Mouse (Mus musculus) neural tube, embryonic 10.5 days (tissue): ENCODE results near the gene Maml3.

Experiments
- DNase-seq: peaks from one replicate; pipeline ENCODE4 v3.0.0-alpha.2; 2017; ENCODE audit warnings: low spot score; ENCODE audit errors: extremely low spot score

Gene Maml3

GRCm38 (mm10) chr3:52090230-52090873 lies 14.5 kb downstream of the Maml3 start:
- DNase-seq: no peak

DNA sequence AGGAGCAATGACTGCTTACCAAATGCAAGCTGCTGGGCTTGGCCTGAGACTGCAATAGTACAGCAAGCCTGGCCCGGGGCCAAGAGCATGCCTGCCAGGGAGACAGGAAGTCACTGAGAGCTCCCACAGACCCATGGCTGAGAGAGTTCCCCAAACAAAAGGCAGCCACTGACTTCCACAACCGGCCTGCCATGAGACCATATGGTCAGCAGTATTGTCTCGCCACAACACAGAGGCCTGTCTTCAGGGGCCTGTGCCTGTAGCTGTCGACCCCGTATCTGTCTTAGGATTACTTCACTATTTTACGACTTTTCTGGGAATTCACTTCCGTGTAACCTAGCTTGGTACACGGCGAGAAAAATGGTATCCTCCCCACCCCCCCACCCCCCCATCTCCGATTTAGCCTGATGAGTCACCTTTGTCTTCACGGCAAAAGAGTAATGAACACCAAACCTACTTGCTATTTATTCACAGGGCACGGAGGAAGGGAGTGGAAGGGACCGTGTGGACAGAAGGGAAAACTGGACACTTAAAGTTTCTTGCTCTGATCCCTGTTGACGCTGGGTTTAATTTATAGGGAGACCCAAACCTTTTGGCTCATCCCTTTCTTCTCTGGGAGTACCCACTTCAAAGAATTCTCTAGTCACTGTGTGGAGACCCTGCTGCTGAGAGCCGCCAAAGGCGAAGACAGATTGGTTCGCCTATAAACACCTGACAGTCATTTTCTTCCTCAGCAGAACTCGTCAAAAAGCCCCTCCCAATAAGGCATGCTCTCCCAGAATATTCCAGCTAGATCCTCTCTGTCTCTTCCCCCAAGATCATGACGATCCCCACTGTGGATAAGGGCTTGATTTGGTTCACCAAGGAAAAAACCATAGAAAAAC lies 16.2 kb downstream of the Maml3 start:
- peak; percentile 78 for DNase-seq

DNA sequence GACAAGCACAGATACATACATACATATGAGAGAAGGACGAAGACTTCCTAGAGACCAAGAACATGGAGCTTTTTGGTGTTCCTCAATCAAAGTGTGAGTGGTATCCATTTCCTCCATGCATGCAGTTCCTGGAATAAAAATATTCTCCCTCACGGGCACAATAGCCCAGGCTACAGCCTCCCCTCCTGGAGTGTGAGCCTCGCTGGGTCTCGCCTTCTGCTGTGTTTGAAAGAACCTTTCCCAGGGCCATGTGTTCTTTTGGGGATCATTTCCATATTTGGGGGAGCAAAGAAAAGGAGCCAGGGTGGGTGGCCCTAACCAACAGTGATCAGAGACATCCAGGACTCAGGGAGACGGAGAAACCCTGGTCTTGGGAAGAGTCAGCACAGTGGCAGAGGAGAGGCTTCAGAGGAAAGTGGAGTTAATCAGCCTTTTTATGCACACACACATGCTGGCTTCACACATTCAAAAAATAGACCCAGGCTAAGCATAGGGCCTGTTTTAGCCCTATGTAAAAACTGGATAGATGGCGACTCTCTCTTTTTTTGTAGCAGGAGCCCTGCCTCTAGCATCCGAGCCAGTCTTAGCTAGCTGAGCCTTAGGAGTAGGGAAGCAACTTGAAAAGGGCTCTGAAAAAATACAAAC lies 17.1 kb downstream of the Maml3 start:
- DNase-seq: no peak

GRCm38 (mm10) chr3:52078763-52079162 lies 26.1 kb downstream of the Maml3 start:
- DNase-seq: no peak

DNA sequence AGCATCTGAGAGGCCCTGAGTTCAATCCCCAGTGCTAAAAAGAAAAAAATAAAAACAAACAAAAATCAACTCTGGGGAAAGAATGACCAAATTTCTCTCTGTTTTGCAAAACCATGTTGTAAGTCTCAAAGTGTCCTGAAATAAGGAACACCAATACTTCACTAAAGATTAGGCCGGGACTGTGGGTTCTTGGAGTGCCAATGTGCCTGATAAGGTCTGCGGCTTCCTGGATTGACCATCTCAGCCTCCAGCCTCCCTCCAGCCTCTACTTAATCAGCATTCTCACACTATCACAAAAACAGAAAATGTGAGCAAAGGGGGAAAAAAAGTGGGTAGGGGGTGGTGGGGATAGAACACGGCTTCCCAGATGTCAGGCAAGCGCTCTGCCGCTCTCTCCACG lies 30.9 kb downstream of the Maml3 start:
- DNase-seq: no peak

- DNase-seq: no peak
Measured at GRCm38 (mm10) chr3:52071996-52072395, 32.9 kb downstream of the Maml3 start.

GRCm38 (mm10) chr3:52070163-52070478 lies 34.8 kb downstream of the Maml3 start:
- no peak for DNase-seq

DNA sequence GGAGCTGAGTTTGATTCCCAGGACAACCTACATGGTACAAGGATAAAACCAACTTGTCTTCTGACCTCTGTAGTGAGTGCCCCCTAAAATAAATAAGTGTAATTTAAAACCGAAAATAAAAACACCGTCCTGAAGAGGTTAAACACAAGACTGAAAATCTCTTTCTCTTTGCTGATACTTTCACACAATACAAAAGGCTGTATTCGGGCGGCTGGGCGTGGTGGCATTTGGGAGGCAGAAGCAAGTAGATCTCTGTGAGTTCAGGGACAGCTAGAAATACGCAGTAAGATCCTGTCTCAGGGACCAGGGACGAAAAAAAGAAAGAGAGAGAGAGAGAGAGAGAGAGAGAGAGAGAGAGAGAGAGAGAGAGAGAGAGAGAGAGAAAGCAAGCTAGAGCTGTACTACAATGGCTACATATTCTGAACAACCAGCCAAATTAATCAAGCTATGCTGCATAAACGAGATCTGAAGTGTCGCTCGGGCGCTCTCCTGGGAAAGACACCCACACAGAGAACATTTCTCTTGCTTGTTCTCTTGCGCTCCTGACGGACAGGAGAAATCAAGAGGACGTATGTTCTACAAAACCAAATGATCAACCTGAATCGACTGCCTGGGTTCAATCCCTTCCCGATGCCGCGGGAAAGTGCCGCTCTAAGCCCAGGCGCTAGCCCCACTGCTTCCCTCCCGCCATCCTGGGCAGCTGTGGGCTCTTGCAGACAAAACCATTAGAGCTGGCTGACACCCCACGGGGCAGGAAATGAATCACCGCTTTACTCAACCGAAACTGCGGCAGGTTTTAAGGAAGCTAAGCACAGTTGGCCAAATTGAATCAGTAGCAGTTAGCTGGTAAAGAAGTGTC lies 35.3 kb downstream of the Maml3 start:
- peak; percentile 69 for DNase-seq

DNA sequence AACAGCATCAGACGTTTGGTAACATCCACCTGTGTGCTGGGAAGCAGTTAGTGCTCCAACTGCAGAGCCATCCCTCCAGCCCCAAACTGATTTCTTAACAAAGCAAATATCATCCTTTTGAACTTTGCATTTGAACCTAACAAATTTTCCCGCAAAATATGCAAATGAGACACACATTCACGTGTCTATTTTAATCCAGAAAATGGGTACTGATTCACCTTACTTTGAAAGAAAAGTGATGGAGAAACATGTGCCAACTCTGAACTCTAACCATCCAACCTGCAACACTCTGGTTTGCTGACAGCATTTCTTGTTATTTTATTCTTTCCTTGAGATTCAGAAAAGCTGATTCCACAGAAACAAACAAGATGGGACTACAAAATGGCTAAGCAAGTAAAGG lies 36.0 kb downstream of the Maml3 start:
- no peak for DNase-seq

DNA sequence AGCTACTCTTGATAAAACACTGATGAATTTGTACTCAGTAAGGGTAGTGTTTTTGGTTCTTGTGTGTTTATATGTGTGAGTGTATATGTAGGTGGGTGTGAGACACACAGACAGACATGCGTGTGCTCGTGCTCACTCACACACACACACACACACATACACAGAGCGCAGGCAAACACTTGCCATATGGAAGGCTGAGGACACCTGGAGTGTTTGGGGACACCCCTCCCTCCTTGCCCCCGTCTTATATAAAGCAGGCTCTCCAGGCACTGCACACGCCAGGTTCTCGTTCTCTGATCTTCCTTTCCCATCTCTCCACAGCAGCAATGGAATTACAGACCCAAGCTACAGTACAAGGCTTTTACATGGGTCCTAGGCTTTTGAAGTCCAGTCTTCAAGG lies 37.7 kb downstream of the Maml3 start:
- no peak for DNase-seq

- no peak for DNase-seq
Measured at GRCm38 (mm10) chr3:52066142-52066541, 38.7 kb downstream of the Maml3 start.

DNA sequence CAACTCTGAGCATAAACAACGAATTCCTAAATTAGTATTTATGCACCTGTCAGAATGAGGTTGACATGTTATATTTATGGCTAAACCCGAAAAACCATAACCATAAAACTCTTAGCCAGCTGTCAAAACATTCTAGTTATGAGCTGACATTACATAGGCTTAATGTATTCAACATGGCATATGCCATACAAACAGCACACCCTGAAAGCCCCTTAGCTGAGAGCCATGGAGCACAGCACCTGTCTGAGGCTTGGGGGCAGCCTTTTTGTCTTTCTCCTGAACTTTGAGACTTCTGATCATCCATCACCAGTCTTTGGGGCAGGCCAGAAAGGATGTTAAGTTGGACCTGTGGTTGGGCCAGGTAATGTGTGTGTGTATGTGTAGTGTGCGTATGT lies 41.6 kb downstream of the Maml3 start:
- no peak for DNase-seq

DNA sequence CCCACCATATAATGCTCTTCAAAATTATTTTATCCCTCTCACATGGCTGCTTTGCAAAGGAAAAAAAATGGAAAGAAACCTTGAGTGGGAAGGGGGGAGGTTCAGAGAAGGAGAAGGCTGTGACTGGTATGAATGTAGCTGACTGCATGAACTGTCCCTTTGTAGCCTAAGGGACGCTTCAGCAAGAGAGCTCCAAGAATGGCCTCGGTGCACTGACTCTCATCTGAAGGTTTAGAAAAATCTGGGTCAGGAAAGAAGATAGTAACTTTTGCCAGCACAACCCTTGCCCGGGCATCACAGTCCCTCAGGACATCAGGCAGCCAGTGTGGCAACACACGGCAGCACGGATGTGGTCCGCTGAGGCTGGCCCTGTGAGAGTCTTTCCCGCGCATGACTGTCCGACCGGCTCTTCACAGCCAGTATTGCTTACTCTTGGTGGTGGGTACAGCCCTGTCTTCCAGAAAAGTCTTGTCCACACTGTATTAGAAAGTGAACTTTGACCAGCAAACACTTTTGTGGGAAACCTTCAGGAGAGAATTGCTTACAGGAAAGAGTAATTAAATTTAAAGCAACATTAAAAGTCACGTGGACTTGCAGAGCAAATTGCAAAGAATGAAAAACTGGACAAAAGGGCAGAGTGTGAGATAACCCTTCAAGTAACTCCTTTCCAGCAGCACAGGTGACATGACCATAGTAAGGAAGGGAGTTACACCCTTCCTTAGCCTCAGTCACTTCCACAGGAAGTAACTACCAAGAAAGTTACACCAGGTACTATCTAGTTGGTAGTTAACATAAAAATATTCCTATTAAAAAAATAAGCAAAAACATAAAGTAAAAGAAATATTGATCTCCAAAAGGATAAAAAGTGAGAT lies 42.3 kb downstream of the Maml3 start:
- DNase-seq: no peak

GRCm38 (mm10) chr3:52061472-52062388 lies 43.1 kb downstream of the Maml3 start:
- DNase-seq: no peak

DNA sequence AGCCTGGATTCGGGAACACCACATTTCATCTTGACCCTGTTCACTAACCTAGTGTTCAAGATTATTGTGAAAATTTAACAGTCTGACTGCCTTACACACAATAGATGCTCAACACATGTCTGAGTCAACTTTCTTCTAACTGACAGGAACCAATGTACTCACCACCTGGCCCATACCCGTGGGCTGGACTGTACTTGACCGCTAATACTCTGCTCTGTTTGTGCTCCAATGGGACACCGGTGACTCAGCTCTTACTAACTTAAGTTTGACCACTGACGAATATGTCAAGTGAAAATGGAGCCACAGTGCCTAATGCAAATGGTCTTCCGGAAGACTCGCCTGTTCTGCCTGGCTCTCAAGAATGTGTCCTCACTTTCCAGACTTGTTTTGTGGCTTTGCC lies 44.0 kb downstream of the Maml3 start:
- no peak for DNase-seq

GRCm38 (mm10) chr3:52051801-52052200 lies 53.1 kb downstream of the Maml3 start:
- no peak for DNase-seq

- no peak for DNase-seq
Measured at GRCm38 (mm10) chr3:52048082-52048481, 56.8 kb downstream of the Maml3 start.

GRCm38 (mm10) chr3:52047537-52047936 lies 57.3 kb downstream of the Maml3 start:
- DNase-seq: no peak

GRCm38 (mm10) chr3:52046895-52047372 lies 57.9 kb downstream of the Maml3 start:
- DNase-seq: peak; percentile 92
